Mouse (Mus musculus) hindbrain, embryonic 16.5 days (tissue): ENCODE measurements around the gene Pld4. TPM values are rescaled to one million over a fixed set of nuclear protein-coding genes. Genes with fewer than 3 reads are reported as not detected.
"Not testable (repeated sequence)": the region's sequence is repeated elsewhere in the genome, so short reads cannot be mapped to it uniquely, and the experiment has no call there.

Experiments
- ATAC-seq: fragments of 200-750 bp; cut with Nextera tagmentation; 2 replicates; pipeline ENCODE4 v1.8.0; 2017; ENCODE audit warnings: moderate TSS enrichment, moderate library complexity
- H3K27ac ChIP-seq: fragments of 300-500 bp; sonication (generic); 2 replicates; pipeline ENCODE4 v1.5.1; 2014; ENCODE audit warnings: low read depth, mild to moderate bottlenecking, control low read depth, low read length, moderate library complexity
- H3K27me3 ChIP-seq: fragments of 300-500 bp; sonication (generic); replicated peaks from 2 replicates; pipeline ENCODE4 v1.6.1; 2014; ENCODE audit warnings: low read length; ENCODE audit not compliant: control insufficient read depth, insufficient read depth
- H3K36me3 ChIP-seq: fragments of 300-500 bp; sonication (generic); 2 replicates; pipeline ENCODE4 v1.6.1; 2014; ENCODE audit warnings: mild to moderate bottlenecking, low read length, moderate library complexity, mixed read lengths; ENCODE audit not compliant: control insufficient read depth, insufficient read depth
- H3K4me1 ChIP-seq: fragments of 300-500 bp; sonication (generic); 2 replicates; pipeline ENCODE4 v1.6.1; 2014; ENCODE audit warnings: low read depth, low read length; ENCODE audit not compliant: control insufficient read depth, insufficient read depth
- H3K4me2 ChIP-seq: fragments of 300-500 bp; sonication (generic); 2 replicates; pipeline ENCODE4 v1.6.1; 2014; ENCODE audit warnings: mild to moderate bottlenecking, low read length, control low read depth, moderate library complexity
- H3K4me3 ChIP-seq: fragments of 300-500 bp; sonication (generic); 2 replicates; pipeline ENCODE4 v1.5.1; 2014; ENCODE audit warnings: mild to moderate bottlenecking, low read length, control low read depth, moderate library complexity
- H3K9ac ChIP-seq: fragments of 300-500 bp; sonication (generic); 2 replicates; pipeline ENCODE4 v1.6.1; 2014; ENCODE audit warnings: low read depth, mild to moderate bottlenecking, control low read depth, low read length, moderate library complexity
- H3K9me3 ChIP-seq: fragments of 300-500 bp; sonication (generic); 2 replicates; pipeline ENCODE4 v1.6.1; 2014; ENCODE audit warnings: mild to moderate bottlenecking, low read length, moderate library complexity; ENCODE audit not compliant: control insufficient read depth
- WGBS: fragments of 180-500 bp; shearing (Covaris S2); extraction: QIAGEN DNeasy Blood & Tissue Kit; methylation state at CpG from one replicate; pipeline ENCODE4 v1.1.7; 2014; 5-methylcytosine and 5-hydroxymethylcytosine counted together
- polyA plus RNA-seq: library from polyadenylated mRNA; unstranded; fragments of >200 nt; fragmentation: Nextera tagmentation; extraction: Ambion mirVana; gene quantifications from 2 replicates; pipeline ENCODE4 v1.2.1, GENCODE M21; 2015

Gene Pld4
- polyA plus RNA-seq, 1 experiment from 2014 or later = 5.6 TPM

DNA sequence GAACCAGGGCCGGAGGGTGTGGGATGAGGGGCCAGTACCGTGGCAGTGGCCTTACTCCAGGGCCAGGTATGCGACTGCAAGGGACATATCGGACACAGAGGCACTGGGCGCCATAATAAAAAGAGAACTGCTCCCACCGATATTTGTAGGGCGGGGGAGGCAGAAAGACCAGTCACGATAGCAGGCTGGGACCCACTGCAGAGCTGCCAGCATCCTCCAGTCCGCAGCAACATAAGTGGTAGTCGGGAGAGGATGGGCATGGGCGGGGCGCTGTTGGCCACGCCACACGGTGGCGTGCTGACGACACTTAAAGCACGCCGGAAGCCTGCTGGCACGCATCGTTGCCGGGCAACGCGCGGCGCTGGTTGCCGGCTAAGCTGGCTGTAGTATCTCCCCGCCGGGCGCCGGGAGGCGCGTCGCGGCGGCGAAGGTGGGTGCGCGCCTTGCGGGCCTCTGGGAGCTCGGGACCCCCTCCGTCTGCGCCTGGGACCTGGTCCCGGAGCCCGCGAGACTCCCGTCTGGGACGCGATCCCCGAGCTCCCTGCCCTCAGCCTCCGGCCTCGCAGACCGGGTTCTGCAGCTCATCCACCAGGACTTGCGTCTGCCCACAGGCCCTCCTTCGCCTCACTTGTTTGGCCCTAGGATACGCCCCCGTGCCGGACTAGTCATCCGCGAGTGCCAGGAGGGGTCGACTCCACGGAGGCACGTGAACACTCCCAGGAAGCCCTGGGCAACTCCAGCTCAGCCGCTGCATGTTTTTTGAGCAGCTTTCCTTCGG is 48.3 kb downstream of the Pld4 start, which contains the start of gene Clba1:
Gene Clba1, plus strand, starts transcription at position 351 of the 778 bp plus-strand sequence.
- Histone ChIP-seq H3K4me2 (peak within 1 kb of the TSS; percentile 88), H3K27ac (peak within 1 kb of the TSS; percentile 83), H3K9ac (peak within 1 kb of the TSS; percentile 63), H3K4me3 (peak within 1 kb of the TSS; percentile 56), H3K36me3 (no peaks in the 10 kb centered on the region; the same call in 1 of the 2 replicates), H3K27me3 (no peaks in the 10 kb centered on the region), H3K9me3 (no peaks in the 10 kb centered on the region), H3K4me1 (peaks cover 17% of the 10 kb centered on the region)
- peak; percentile 95 for ATAC-seq
- WGBS = under 1% methylated on average over 64 of the region's 64 CpGs

- WGBS = 26% methylated on average over 8 of the region's 8 CpGs
- ATAC-seq = no peak
Observed at GRCm38 (mm10) chr12:112809641-112810040, 49.2 kb downstream of the Pld4 start.

GRCm38 (mm10) chr12:112810092-112810885 is 49.8 kb downstream of the Pld4 start:
- H3K4me3 ChIP-seq = no peak overlapping the region
- peaks cover 17% of the 10 kb centered on the region for H3K4me1 ChIP-seq
- no peak overlapping the region for H3K27ac ChIP-seq
- no peaks in the 10 kb centered on the region for H3K9me3 ChIP-seq
- H3K36me3 ChIP-seq = peaks cover 2% of the 10 kb centered on the region; the same call in 1 of the 2 replicates
- no peak for ATAC-seq
- H3K9ac ChIP-seq = no peak overlapping the region
- WGBS = 61% methylated on average over 19 of the region's 19 CpGs
- no peaks in the 10 kb centered on the region for H3K27me3 ChIP-seq
- peak overlapping the region; percentile 88 for H3K4me2 ChIP-seq

More at GRCm38 (mm10) chr12:112809641-112810040, 49.2 kb downstream of the Pld4 start:
- Histone ChIP-seq H3K9me3 (no peaks in the 10 kb centered on the region), H3K36me3 (no peaks in the 10 kb centered on the region; the same call in 1 of the 2 replicates), H3K9ac (peak overlapping the region; percentile 63), H3K27ac (peak overlapping the region; percentile 46; the same call in 1 of the 2 replicates), H3K4me1 (peaks cover 17% of the 10 kb centered on the region), H3K4me3 (peak overlapping the region; percentile 56), H3K4me2 (peak overlapping the region; percentile 88), H3K27me3 (no peaks in the 10 kb centered on the region)

DNA sequence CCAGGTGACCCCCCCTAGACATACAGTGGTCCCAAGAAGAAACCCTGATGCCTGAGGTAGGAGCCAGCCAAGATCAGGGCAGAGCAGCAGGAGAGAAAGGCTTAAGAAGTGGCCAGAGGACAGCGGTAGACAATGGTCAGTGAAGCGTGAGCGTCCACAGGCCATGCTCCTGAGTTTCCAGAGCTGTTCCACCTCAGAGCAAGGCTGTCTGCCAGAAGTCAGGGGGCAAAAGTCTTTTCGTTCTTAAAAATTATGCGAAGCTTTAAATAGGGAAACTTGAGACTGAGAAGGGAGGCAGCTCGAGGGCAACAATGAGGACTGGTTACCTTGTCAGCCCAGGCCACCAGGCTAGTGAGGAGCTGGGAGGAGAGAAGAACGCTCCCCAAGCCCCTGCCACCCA is 52.9 kb downstream of the Pld4 start:
- Histone ChIP-seq H3K4me3 (no peak overlapping the region), H3K9ac (no peak overlapping the region), H3K27ac (no peak overlapping the region), H3K9me3 (no peaks in the 10 kb centered on the region), H3K27me3 (no peaks in the 10 kb centered on the region), H3K4me2 (no peak overlapping the region), H3K4me1 (peaks cover 12% of the 10 kb centered on the region), H3K36me3 (peaks cover 6% of the 10 kb centered on the region)
- WGBS = 83% methylated on average over 7 of the region's 7 CpGs
- ATAC-seq = no peak

DNA sequence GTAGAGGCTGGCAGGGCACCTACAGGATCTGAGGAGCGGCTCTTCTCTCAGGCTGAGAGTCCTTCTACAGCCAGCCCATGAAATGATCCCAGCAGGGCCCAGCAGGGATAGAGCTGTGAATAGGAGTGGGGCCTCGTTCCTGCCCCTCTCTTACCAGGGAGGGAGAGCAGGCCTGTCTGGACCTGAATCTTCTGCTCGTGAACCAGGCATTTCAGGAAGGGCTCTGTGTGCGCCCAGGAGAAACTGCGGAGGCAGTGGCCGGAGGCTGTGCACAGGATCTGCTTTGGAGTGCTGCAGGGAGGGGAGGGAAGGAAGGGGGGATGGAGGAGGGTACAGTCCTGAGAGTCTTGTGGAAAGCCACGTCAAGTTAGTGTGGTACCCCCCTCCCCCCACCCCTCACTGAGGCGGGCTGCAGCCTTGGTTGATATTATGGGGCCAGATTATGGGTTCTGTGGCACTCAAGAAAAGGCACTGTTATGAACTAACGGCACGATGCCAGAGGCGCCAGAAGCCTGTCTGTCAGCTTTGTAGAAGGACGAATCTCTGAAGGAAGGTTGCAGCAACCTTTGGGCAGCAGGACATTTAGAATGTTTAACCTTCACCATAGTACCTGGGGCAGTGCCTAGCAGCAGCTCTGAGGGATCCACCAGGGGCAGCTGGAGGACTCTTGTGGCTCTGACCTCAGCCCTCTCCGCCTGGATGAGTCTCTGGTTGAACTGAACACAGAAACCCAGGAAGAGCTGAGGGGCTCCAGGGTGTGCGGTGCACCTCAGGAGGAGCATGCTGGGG is 54.4 kb downstream of the Pld4 start:
- Histone ChIP-seq H3K9ac (no peak overlapping the region), H3K4me2 (no peak overlapping the region), H3K36me3 (peaks cover 13% of the 10 kb centered on the region), H3K4me3 (no peak overlapping the region), H3K9me3 (no peaks in the 10 kb centered on the region), H3K27ac (no peak overlapping the region), H3K4me1 (peaks cover 6% of the 10 kb centered on the region), H3K27me3 (no peaks in the 10 kb centered on the region)
- ATAC-seq = no peak
- WGBS = 76% methylated on average over 14 of the region's 14 CpGs

DNA sequence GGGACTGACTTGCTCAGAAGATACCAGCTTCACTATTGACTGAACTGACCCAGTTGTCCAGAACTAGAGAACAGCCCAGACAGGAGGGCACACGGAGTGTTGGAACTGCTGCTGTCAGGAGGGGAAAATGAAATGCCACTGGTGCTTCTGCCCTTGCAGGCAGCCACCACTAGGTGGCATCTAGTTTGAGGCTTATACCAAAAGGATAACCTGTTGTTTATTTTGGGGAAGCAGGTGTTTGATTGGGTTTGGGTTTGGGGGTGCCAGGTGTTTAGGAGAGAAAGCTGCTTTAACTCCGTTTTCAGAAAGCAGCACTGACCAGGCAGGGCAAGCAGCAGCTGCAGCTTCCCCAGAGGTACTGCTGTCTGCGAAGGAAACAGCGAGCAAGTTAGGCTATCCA is 55.8 kb downstream of the Pld4 start:
- Histone ChIP-seq H3K4me3 (no peak overlapping the region), H3K9ac (no peak overlapping the region), H3K36me3 (peaks cover 21% of the 10 kb centered on the region), H3K27ac (no peak overlapping the region), H3K4me1 (no peaks in the 10 kb centered on the region), H3K4me2 (no peak overlapping the region), H3K27me3 (no peaks in the 10 kb centered on the region), H3K9me3 (no peaks in the 10 kb centered on the region)
- 54% methylated on average over 4 of the region's 4 CpGs for WGBS
- ATAC-seq = no peak

GRCm38 (mm10) chr12:112816866-112817265 is 56.4 kb downstream of the Pld4 start:
- 84% methylated on average over 7 of the region's 7 CpGs for WGBS
- H3K36me3 ChIP-seq = peaks cover 23% of the 10 kb centered on the region
- not testable (repeated sequence) for ATAC-seq, H3K4me3 ChIP-seq, H3K4me1 ChIP-seq, H3K4me2 ChIP-seq, H3K27ac ChIP-seq, H3K9ac ChIP-seq, H3K9me3 ChIP-seq, H3K27me3 ChIP-seq
